Mouse (Mus musculus) midbrain, embryonic 14.5 days (tissue): ENCODE measurements around the gene Ncoa1. TPM values are rescaled to one million over a fixed set of nuclear protein-coding genes. Genes with fewer than 3 reads are reported as not detected.

Experiments used
- ATAC-seq: fragments of 200-750 bp; cut with Nextera tagmentation; 2 replicates; pipeline ENCODE4 v1.8.0; 2017; ENCODE audit warnings: moderate number of reproducible peaks, moderate library complexity; ENCODE audit not compliant: low FRiP score, low TSS enrichment
- DNase-seq: peaks from one replicate; pipeline ENCODE4 v3.0.0-alpha.2; 2015
- H3K27ac ChIP-seq: fragments of 300-500 bp; sonication (generic); replicated peaks from 2 replicates; pipeline ENCODE4 v1.5.1; 2014; ENCODE audit warnings: mild to moderate bottlenecking, low read depth, low read length, moderate library complexity
- H3K27me3 ChIP-seq: fragments of 300-500 bp; sonication (generic); 2 replicates; pipeline ENCODE4 v1.6.1; 2014; ENCODE audit warnings: low read length, control low read depth, mixed read lengths; ENCODE audit not compliant: control insufficient read depth, insufficient read depth
- H3K36me3 ChIP-seq: fragments of 300-500 bp; sonication (generic); 2 replicates; pipeline ENCODE4 v1.6.1; 2014; ENCODE audit warnings: low read length, control low read depth; ENCODE audit not compliant: control insufficient read depth, insufficient read depth
- H3K4me1 ChIP-seq: fragments of 300-500 bp; sonication (generic); 2 replicates; pipeline ENCODE4 v1.6.1; 2014; ENCODE audit warnings: mild to moderate bottlenecking, antibody characterized with exemption, low read length, control low read depth; ENCODE audit not compliant: control insufficient read depth, insufficient read depth
- H3K4me2 ChIP-seq: fragments of 300-500 bp; sonication (generic); 2 replicates; pipeline ENCODE4 v1.6.1; 2014; ENCODE audit warnings: mild to moderate bottlenecking, low read length, moderate library complexity
- H3K4me3 ChIP-seq: fragments of 300-500 bp; sonication (generic); replicated peaks from 2 replicates; pipeline ENCODE4 v1.5.1; 2014; ENCODE audit warnings: low read depth, low read length
- H3K9ac ChIP-seq: fragments of 300-500 bp; sonication (generic); replicated peaks from 2 replicates; pipeline ENCODE4 v1.6.1; 2014; ENCODE audit warnings: mild to moderate bottlenecking, low read length, moderate library complexity
- H3K9me3 ChIP-seq: fragments of 300-500 bp; sonication (generic); 2 replicates; pipeline ENCODE4 v1.6.1; 2016; ENCODE audit warnings: low read length, control low read depth, mixed read lengths; ENCODE audit not compliant: control insufficient read depth
- WGBS: fragments of 180-500 bp; shearing (Covaris S2); extraction: QIAGEN DNeasy Blood & Tissue Kit; methylation state at CpG from one replicate; pipeline ENCODE4 v1.1.7; 2014; 5-methylcytosine and 5-hydroxymethylcytosine counted together
- polyA plus RNA-seq: library from polyadenylated mRNA; unstranded; fragments of >200 nt; fragmentation: Nextera tagmentation; extraction: Ambion mirVana; gene quantifications from 2 replicates; pipeline ENCODE4 v1.2.1, GENCODE M21; 2014

Ncoa1 gene
- polyA plus RNA-seq, 1 experiment from 2014 or later = 13.9 TPM

GRCm38 (mm10) chr12:4295881-4296280 lies 181.1 kb downstream of the Ncoa1 start:
- 87% methylated on average over 4 of the region's 4 CpGs for WGBS

GRCm38 (mm10) chr12:4295281-4295680 lies 181.7 kb downstream of the Ncoa1 start:
- Histone ChIP-seq H3K36me3 (peaks cover 23% of the 10 kb centered on the region), H3K4me2 (no peak overlapping the region), H3K27me3 (no peaks in the 10 kb centered on the region), H3K4me3 (no peak overlapping the region), H3K9ac (no peak overlapping the region), H3K27ac (no peak overlapping the region), H3K4me1 (no peaks in the 10 kb centered on the region), H3K9me3 (no peaks in the 10 kb centered on the region)
- 83% methylated on average over 8 of the region's 8 CpGs for WGBS
- DNase-seq = no peak
- ATAC-seq = no peak

More at GRCm38 (mm10) chr12:4295881-4296280, 181.1 kb downstream of the Ncoa1 start:
- ATAC-seq = no peak
- H3K9me3 ChIP-seq = no peaks in the 10 kb centered on the region
- H3K27ac ChIP-seq = no peak overlapping the region
- H3K9ac ChIP-seq = no peak overlapping the region
- no peaks in the 10 kb centered on the region for H3K4me1 ChIP-seq
- no peak for DNase-seq
- H3K4me2 ChIP-seq = no peak overlapping the region
- H3K36me3 ChIP-seq = peaks cover 18% of the 10 kb centered on the region
- no peak overlapping the region for H3K4me3 ChIP-seq
- H3K27me3 ChIP-seq = no peaks in the 10 kb centered on the region

- DNase-seq (no peak), ATAC-seq (no peak)
- Histone ChIP-seq H3K4me3 (no peak overlapping the region), H3K36me3 (peaks cover 34% of the 10 kb centered on the region), H3K9me3 (no peaks in the 10 kb centered on the region), H3K27ac (no peak overlapping the region), H3K4me2 (no peak overlapping the region), H3K27me3 (no peaks in the 10 kb centered on the region), H3K4me1 (no peaks in the 10 kb centered on the region), H3K9ac (no peak overlapping the region)
- WGBS = 93% methylated on average over 6 of the region's 6 CpGs
Measured at GRCm38 (mm10) chr12:4293813-4294212, 183.2 kb downstream of the Ncoa1 start.

- 14% methylated on average over 3 of the region's 3 CpGs for WGBS
- Histone ChIP-seq H3K9me3 (no peaks in the 10 kb centered on the region), H3K9ac (no peak overlapping the region), H3K27me3 (no peaks in the 10 kb centered on the region), H3K36me3 (peaks cover 10% of the 10 kb centered on the region; the same call in 1 of the 2 replicates), H3K4me3 (no peak overlapping the region), H3K27ac (no peak overlapping the region), H3K4me2 (no peak overlapping the region), H3K4me1 (no peaks in the 10 kb centered on the region)
- ATAC-seq (no peak), DNase-seq (no peak)
Measured at GRCm38 (mm10) chr12:4285186-4285585, 191.8 kb downstream of the Ncoa1 start.

GRCm38 (mm10) chr12:4279878-4280277 lies 197.1 kb downstream of the Ncoa1 start:
- no peak overlapping the region for H3K4me3 ChIP-seq
- H3K36me3 ChIP-seq = peaks cover 6% of the 10 kb centered on the region
- no peak for ATAC-seq
- H3K9me3 ChIP-seq = no peaks in the 10 kb centered on the region
- H3K4me1 ChIP-seq = no peaks in the 10 kb centered on the region
- no peak for DNase-seq
- no peak overlapping the region for H3K27ac ChIP-seq
- H3K27me3 ChIP-seq = no peaks in the 10 kb centered on the region
- H3K9ac ChIP-seq = no peak overlapping the region
- no peak overlapping the region for H3K4me2 ChIP-seq
- WGBS = 95% methylated on average over 3 of the region's 3 CpGs

GRCm38 (mm10) chr12:4278978-4279755 lies 197.8 kb downstream of the Ncoa1 start:
- H3K9me3 ChIP-seq = no peaks in the 10 kb centered on the region
- DNase-seq = no peak
- H3K4me3 ChIP-seq = no peak overlapping the region
- H3K4me2 ChIP-seq = no peak overlapping the region
- no peak overlapping the region for H3K9ac ChIP-seq
- H3K4me1 ChIP-seq = no peaks in the 10 kb centered on the region
- H3K27me3 ChIP-seq = no peaks in the 10 kb centered on the region
- 92% methylated on average over 3 of the region's 3 CpGs for WGBS
- H3K27ac ChIP-seq = no peak overlapping the region
- no peak for ATAC-seq
- H3K36me3 ChIP-seq = peaks cover 12% of the 10 kb centered on the region

- DNase-seq = no peak
- Histone ChIP-seq H3K36me3 (peaks cover 74% of the 10 kb centered on the region), H3K4me2 (no peak overlapping the region), H3K4me1 (no peaks in the 10 kb centered on the region), H3K9me3 (no peaks in the 10 kb centered on the region), H3K27ac (no peak overlapping the region), H3K9ac (no peak overlapping the region), H3K27me3 (no peaks in the 10 kb centered on the region), H3K4me3 (no peak overlapping the region)
- ATAC-seq = no peak
- WGBS = 97% methylated on average over 6 of the region's 6 CpGs
Measured at GRCm38 (mm10) chr12:4271078-4271477, 205.9 kb downstream of the Ncoa1 start.

GRCm38 (mm10) chr12:4267765-4268164 lies 209.2 kb downstream of the Ncoa1 start:
- Histone ChIP-seq H3K4me1 (no peaks in the 10 kb centered on the region), H3K27me3 (no peaks in the 10 kb centered on the region), H3K9me3 (no peaks in the 10 kb centered on the region), H3K27ac (no peak overlapping the region), H3K4me2 (no peak overlapping the region), H3K36me3 (peaks cover 66% of the 10 kb centered on the region), H3K4me3 (no peak overlapping the region), H3K9ac (no peak overlapping the region)
- ATAC-seq = no peak
- peak; percentile 29 for DNase-seq
- 93% methylated on average over 4 of the region's 4 CpGs for WGBS
